Mouse (Mus musculus): ENCODE data around the gene Rffl.

Rffl gene

DNA sequence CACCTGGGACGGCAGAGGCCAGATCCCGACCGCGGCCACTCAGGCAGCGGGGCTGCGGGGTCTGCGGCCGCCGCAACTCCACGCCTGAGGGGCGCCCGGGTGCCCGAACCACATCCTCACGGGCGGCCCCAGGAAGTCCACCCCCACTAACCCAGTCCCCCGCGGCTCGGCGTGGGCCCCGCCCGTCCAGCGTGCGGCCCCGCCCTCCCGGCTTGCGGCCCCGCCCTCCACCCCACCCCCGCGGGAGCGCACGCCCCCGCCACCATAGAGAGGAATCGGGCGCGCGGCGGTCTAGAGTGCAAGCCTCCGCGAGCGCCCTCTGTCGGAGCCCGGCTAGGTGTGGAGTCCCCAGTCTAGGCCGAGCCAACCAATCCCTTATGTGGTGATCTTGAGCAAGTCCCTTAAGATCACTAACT lies at the start of gene Rffl:
Rffl (minus strand) TSS at position 180 of the 416 bp plus-strand sequence.
- peak; percentile 74 for DNase-seq (ENCODE audit: low read depth, low spot score)

DNA sequence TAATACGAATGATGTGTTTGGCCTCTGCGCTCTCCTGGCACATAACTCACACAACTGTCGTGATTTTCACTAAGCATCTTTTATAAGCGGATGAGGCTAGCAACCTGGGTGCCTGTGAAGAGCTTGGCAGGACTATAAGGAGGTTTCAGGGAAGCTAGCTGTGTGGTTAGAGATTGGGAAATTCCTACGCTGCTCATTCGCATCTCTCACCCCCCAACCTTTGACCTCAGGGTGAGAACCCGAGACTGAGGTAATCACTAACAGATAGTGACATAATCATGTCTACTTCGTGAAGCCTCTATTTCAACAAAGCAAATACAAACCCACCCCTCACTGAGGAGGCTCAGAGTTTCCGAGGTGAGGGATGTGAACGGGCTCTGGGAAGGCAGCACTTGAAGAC lies 49.8 kb upstream of the Rffl start:
- no peak for DNase-seq (ENCODE audit: low read depth, low spot score)

DNA sequence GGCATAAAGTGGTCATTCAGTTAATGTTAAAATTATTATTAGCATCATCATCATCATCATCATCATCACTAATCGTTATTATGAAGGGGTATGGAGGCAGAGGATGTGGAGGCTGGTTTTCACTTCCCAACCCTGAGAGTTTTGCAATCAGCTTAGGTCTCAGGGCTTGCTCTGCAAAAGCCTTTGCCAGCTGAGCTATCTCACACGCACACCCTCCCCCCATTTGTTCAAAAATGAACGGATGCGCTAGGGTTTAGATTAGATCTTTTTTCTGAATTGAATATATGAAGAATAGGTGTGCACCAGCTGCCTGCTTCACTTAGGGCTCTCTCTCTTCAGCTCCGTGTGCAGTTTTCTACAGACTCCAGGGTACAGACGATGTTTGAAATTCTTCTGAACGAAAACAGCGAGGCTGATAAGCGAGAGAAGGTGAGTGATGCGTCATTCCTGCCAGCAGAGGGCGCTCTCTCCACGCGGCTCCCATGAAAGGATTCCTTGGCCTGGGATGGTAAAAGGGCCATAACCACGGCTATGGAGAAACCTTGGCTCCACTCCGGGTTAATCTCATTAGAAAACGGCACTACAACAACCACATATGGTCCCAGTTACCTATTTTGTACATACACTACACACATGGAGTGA lies 43.8 kb upstream of the Rffl start:
- DNase-seq (ENCODE audit: low read depth, low spot score), result peak; percentile 19

DNA sequence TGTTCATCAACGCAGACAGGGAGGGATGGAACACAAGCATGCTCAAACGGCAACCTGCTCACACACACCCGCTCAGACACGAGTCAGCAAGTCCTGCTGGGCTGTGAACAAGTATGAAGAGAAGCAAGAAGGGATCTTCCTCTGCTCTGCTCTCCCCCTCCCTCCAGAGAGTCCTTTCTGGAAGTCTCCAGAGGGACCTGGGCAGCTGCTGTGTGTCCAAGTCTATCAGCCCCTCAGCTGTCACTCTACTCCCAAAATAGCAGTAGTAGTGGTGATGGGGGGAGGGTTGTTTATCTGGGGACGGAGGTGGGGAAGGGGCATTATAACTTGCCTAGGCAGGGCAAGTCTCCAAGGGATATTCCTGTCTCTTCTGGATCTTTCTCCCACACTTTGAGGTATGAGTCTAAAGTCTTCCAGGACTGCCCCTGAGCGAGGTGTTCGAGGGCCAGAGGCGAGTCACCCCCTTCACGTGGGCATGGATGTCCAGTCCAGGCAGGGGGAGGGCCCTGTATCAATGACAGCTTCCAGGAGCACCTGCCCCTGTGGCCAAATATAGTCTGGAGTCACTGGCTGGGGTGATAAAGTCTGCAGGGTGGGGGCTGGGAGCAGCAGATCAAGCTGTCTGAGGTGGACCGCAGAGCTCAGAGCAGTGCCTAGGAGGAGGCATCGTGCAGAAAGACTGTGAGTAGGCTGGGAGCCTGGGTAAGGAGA lies 39.8 kb upstream of the Rffl start:
- DNase-seq (ENCODE audit: low read depth, low spot score), result no peak

DNA sequence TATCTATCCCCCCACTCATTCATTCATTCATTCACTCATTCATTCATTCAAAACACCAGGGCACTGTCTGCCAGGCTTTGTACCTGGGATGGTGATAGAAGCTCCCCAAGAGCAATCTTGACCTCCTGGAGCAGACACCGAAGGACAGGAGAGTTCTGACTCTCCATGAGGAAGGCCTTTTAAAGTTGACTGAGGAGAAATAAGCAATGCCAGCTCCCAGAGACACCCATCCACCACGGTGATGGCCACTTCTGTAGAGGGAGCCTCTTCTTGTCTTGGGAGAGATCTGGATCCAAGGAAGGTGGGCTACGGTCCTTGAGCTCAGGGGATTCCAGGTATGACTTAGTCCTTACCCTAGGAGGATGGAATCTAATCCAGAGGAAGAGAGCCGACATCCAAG lies 39.2 kb upstream of the Rffl start, which contains the start of gene Unc45b:
Unc45b (plus strand) TSS at position 301 of the 400 bp plus-strand sequence.
- no peak for DNase-seq (ENCODE audit: low read depth, low spot score)

DNA sequence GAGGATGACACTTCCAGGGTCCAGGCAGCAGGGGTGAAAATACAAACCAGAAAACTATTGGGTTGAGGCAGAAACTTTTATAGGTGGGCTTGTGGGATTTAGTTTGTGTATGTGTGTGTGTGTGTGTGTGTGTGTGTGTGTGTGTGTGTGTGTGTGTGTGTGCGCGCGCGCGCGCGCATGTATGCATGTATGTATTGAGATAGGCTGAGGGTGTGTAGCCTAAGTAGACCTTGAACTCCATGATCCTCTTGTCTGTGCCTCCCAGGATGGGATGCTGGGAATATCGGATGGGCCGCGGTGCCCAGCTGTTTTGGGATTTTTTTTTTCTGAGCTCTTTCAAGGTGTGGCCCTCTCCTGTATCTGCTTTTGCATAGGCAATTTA lies 37.6 kb upstream of the Rffl start:
- DNase-seq (ENCODE audit: low read depth, low spot score), result no peak

DNA sequence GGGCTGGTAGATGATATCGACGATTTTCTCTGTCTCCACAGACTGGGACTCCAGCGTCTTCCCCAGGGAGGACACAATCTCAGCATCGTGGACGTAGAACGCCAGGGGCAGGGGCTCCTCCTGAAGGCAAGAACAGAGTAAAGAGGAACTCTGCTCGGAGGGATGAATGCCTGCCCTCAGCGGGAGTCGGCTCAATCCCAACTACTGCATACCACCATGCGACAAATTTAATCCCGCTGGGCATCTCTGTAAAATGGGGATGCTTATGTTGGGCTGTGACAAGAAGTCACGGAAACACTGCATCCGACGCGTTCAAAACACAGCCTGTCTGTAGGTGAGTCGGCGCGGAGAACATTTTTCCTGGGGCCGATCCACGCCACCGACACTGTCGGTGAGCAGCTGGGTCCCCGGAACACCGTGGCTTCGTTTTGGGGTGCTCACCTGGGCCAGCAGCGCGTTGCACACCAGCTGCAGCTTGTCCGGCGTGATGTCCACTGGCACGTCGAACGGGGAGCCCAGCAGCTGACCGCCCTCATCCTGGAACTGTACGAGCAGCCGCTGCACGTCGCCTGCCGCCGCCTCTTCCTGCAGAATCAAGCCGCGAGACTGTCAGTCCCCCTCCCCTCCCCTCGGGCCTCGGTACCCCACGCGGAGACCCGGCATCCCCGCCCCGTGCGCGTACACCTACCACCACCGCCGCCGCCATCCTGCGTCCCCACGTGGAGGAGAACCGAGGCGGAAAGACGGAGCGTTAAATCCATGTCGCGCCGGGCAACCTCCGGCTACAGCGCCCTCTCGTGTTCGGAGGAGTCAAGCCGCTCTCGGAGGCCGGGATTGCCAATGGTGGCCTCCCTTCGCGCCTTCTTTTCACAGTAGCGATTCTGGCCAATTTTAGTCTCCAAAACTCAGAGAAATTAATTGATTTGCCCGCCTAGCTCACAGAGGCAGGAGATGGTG lies 36.9 kb upstream of the Rffl start, which contains the start of gene Nle1:
Nle1 (minus strand) TSS at position 761 of the 957 bp plus-strand sequence.
- DNase-seq (ENCODE audit: low read depth, low spot score), result peak; percentile 72

DNA sequence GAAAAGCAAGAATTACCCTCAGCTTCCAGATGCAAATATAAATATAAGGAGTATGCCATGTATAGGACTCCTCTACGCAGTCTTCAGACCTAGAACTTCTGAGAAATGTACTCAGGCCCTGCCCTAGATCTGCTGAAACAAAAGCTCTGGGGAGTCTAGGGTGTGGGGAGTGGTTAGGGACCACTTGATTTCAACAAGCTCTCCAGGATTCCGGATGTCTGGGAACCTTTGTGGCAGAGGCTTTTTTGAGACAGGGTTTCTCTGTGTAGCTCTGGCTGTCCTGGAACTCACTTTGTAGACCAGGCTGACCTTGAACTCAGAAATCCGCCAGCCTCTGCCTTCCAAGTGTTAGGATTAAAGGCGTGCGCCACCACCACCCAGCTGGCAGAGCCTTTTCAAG lies 34.8 kb upstream of the Rffl start:
- no peak for DNase-seq (ENCODE audit: low read depth, low spot score)

DNA sequence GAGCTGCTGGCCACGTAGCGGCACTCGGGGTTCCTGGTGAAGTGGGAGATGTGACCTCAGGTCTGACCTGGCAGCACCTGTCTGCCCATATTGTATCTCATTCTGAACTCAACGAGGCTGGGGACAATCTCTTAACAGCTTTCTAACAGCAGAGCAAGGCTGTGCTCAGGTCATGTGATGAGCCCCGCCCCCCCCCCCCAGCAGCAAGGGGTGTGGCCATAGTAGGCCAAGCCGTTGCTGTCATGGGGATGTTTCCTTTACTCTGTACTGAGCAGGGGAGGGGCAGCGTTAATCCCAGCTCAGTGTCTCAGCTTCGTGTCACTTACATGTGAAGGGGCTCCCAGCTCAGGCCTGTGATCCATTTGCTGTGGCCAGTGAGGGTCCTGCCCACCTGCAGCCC lies 33.9 kb upstream of the Rffl start:
- no peak for DNase-seq (ENCODE audit: low read depth, low spot score)

DNA sequence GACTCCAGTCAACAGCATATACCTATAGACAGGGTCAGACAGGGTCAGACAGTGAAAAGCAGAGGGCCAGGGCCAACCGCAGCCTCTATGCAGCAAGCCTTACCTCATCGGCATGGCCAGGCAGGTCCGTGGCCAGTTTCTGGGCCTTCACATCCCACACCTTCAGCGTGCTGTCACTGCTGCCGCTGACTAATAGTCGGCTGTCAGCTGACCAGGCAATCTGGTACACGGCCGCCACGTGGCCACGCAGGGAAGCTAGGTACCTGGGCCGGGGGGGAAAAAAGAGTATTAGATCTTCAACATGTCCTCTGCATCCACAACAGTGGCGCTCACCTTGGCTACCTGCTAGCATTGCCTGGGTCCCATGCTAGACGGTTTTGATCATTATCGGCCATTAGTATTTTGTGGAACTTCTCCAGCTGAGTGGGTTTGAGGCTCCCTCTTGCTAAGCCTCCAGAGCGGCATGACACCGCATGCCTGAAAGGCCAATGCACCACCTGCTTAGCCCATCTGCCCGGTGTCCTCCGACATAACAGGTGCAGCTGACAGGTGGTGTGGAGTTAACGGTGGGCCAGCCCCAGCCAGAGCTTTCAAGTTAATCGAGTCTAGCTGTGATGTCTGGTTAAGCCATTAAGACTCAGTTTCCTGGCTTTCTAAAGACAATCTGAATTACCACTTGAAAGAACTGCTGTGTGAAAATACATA lies 30.7 kb upstream of the Rffl start:
- no peak for DNase-seq (ENCODE audit: low read depth, low spot score)

DNA sequence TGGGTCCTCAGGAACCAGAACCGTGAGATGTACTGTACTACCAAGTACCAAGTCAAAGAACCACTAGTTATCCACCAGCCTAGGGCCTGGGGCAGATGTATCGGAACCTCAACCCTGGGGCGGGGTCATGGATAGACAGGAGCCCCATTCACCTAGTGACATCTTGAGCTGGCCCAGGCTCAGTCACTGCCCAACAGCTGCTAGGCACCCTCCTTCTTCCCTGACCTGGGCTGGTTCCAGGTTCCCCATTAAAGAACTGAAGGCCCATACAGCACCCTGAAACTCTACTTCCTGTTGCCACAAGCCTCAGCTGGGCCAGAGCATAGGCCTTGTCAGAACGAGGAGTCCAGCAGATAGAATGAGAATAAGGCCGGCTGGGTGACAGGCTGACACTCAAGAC lies 28.7 kb upstream of the Rffl start:
- no peak for DNase-seq (ENCODE audit: low read depth, low spot score)

DNA sequence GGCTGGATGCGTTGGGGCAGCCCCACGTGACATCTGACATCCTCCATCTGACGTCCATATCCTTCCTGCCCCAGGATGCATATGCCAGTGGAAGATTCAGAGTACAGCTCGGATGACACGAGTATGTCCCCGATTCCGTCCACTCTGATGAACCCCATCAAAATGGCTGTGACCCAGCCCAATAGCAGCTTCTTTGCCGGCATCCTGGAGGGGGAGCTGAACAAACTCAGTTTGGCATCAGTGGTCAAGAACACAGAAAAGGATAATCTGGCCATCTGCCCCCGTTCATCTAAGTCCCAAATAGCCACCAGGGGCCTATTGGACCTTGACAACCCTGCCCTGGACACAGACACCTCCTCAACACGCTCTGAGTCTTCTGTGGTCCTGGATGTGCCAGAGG lies 26.5 kb upstream of the Rffl start:
- DNase-seq (ENCODE audit: low read depth, low spot score), result no peak

DNA sequence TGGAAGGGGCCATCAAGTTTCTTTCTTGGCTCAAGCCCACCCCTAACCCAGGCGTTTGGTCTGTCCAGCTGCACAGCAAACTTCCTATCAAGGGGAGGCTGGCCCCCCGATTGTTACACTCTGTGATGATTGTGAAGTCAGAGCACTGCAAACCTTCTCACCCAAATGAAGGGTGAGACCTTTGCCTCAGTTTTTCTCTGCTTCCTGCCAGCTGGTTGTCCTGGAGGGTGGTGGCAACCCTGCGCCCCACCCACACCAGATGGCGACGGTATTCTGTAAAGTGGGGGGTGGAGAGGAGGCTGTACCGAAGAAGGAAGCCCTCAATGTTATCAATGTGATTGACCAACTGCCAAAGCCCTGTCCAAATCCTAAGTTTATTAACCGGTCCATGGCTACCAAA lies 20.9 kb upstream of the Rffl start, which contains the start of gene Fndc8:
Fndc8 (plus strand) TSS at position 189 of the 400 bp plus-strand sequence.
- DNase-seq (ENCODE audit: low read depth, low spot score), result no peak

DNA sequence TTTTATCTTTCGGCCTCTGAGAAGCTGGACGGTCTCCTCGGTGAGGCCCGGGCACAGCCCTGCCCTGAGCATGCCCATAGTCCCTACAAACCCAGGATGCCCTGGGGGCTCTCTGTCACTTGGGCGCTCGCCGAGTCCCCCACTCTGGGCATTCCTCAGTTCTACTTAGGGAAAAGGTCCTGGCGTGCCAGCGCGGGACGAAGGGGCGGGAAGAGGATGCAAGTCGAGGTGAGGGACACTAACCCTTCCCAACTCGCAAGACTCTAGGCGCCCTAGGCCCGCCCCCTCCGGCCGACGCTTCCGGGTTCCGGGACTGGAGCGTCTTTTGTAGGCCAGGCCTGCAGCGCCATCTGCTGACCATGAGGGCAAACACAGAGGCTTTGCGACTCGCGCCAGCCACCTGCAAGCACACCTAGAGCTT lies 19.3 kb upstream of the Rffl start, which contains the start of gene Rad51d:
Rad51d (minus strand) TSS at position 273 of the 421 bp plus-strand sequence.
- DNase-seq (ENCODE audit: low read depth, low spot score), result peak; percentile 87

DNA sequence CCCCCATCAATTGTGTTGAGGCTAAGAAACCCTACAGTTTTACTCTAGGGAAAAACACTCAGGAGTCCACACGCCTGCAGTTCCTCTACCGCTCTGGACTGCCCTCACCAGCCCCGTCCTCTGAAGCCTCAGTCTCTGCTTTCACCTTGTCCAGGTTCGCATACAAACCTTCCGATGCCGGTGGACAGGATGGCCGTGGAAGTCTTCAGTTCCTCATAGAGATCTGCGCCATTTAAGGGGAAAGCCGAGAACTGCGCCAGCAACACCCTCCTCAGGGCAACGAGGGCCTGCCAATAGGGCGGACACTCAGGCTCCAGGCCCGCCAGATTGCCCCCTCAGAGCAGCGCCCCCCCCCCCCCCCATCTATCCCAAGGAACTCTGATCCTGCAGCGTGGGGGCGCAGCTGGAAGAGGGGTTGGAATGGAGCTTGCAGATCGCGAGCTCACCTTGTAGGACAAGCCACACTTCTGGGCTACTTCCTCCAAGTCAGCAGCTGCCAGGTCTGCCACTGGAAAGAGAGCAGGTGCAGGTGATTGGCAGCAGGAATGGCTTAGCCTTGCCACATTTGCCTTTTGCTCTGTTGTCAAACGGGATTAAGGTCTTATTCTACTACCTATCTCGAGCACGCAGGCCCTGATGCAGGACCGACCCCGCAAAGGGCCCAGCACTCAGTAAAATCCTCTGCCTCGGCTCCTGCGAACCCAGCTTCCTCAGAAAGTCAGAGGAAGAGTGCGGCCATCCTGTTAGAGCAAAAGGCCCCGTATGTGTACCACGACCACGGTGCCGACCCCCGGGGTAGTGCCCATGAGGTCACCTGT lies 18.7 kb upstream of the Rffl start:
- DNase-seq (ENCODE audit: low read depth, low spot score), result no peak

DNA sequence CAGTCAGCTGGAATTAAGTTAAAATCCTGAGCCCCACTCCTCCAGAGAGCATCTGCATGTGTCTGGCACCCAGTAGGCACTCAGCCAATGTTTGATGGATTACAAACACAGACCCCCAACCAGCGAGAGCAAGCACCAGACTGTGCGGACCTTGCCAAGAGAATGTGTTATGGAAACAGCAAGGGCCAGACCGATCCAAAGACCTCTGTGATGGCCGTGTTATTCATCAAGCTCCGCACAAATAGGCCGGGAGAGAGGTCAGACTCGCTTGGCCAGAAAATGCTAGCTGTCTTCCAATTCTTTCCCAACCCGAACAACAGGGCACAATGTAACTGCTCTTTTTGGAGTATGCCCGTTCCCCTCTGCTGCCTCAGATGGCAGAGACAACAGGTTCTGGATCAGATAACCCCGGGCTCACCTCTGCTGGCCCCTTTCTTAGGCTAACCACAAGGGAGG lies 17.5 kb upstream of the Rffl start:
- no peak for DNase-seq (ENCODE audit: low read depth, low spot score)

DNA sequence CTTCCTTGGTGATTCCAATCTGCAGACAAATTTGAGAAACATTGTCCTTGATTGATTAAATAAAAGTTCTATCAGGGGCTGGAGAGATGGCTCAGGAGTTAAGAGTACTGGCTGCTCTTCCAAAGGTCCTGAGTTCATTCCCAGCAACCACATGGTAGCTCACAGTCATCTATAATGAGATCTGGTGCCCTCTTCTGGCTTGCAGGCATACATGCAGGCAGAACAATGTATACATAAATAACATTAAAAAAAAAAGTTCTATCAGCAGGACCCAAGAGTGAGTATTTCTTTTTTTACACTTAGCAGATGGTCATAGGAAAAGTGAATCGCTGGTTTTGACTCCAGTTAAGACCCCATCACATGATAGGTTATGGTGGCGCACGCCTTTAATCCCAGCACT lies 15.5 kb upstream of the Rffl start:
- DNase-seq (ENCODE audit: low read depth, low spot score), result no peak

DNA sequence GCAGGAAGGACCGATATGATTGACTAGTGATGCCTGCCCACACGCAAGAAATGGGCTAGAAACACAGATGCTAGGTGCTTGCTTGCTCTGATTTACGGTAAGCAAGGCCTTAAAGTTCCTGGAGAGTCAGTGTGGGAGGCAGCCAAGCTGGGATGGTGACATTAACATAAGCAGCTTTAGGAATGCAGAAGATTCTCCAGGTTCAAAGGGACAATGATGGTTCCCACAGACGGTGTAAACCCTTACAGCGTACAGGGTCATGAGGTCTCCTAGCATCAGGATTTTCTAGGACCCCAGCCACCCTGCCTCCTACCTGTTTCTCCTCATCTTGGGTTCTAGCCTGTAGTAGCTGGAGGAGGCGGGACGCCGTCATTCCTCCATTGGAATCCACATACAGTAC lies 12.2 kb upstream of the Rffl start:
- no peak for DNase-seq (ENCODE audit: low read depth, low spot score)

DNA sequence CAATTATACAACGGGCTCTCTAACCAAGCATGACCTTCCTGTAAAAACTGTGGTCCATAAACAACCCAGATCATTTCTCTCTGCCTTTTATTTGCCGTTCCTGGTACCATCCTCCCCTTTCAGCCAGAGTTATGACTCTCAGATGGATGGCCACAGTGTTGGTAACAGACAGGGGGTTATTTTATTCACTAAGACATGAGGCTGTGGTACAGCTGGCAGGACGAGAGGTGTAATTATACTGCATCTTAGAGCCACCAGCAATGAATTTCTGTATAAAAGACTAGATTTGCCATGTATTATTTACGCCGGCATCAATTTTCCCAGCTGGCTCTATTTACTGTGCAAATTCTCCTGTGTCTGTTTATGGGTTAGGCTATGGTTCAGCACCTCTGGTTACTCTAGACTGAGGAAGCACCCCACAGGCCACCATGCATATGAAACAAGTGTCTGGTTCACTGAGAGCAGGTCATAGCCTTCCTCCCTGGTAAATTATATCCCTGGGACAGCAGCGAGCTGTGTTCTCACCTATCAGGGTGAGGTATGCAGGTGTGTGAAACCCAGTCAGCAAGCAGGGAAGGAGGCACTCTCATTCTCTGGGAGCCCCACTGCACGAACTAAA lies 6.8 kb upstream of the Rffl start:
- DNase-seq (ENCODE audit: low read depth, low spot score), result no peak

DNA sequence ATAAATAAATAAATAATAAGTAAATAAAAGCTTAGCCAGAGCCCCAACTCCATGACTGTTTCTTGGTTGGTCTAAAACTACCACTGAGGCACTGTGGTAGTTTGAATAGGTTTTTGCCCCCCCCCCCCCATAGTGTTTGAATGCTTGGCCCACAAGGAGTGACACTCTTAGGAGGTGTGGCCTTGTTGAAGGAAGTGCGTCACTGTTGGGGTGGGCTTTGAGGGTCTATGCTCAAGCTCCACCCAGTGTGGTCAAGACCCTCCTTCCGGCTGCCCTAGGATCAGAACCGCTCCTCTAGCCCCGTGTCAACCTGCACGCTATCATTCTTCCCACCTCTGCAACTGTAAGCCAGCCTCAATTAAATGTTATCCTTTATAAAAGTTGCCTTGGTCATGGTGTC lies 4.6 kb upstream of the Rffl start:
- DNase-seq (ENCODE audit: low read depth, low spot score), result no peak
